Mouse (Mus musculus) right cerebral cortex, adult 18-20 months (tissue): ENCODE results near the gene Prss30.

ENCODE experiments used
- DNase-seq: peaks from one replicate; pipeline ENCODE4 v3.0.0; 2022; ENCODE audit warnings: mixed read lengths

The Prss30 gene

DNA sequence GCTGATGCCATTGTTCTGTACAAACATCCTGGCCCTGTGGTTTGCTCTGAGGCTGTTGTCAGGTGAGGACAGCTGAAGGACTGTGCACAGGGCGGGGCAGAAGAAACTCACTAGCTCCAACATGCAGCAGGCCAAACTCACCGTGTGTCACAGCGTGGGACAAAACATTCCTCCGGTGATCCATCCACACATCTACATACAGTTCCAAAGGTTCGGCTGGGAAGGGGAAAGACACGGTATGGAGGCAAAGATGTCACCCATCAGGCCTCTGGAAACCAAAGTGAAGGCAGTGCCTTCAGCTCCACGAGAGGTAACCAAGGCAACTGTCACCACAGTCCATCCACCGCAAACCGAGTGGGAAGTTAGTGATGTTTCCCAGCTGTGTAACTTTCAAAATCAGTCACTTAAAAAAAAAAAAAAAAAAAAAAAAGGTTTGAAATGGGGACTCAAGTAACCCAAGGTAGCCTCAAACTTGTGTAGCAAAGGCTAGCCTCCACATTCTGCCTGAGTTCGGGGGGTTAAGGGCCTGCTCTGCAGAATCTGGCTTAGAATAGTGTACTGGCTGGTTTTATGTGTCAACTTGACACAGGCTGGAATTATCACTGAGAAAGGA, at the start of gene Prss30:
Prss30 (minus strand) TSS at position 270 of the 613 bp plus-strand sequence.
- DNase-seq = no peak

- no peak for DNase-seq
Measured at GRCm38 (mm10) chr17:24029477-24029876, 49.1 kb upstream of the Prss30 start.

- no peak for DNase-seq
Measured at GRCm38 (mm10) chr17:24021375-24022199, 41.2 kb upstream of the Prss30 start.

- DNase-seq = no peak
Measured at GRCm38 (mm10) chr17:24020696-24021095, 40.3 kb upstream of the Prss30 start.

DNA sequence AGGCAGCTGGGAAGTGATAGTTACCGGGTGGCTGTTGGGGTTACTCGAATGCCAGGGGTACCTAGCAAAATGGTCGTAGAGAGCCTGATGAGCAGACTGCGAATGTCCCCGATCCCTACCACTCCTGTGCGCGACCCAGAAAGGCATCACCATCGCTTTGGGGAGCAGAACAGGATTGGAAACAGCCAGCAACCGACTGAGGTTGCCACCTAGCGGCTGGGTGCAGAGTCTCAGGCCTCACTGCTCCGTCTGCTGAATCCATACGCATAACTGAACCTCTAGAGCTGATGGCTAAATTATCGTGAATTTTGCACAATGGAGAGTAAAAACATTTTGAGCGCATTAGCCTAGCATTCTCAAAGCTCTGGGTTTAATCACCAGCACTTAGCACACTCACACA, 35.4 kb upstream of the Prss30 start:
- no peak for DNase-seq

GRCm38 (mm10) chr17:24014433-24014965, 34.1 kb upstream of the Prss30 start:
- no peak for DNase-seq

- no peak for DNase-seq
Measured at GRCm38 (mm10) chr17:24012921-24013320, 32.6 kb upstream of the Prss30 start.

- no peak for DNase-seq
Measured at GRCm38 (mm10) chr17:24009617-24010016, 29.3 kb upstream of the Prss30 start.

- DNase-seq = no peak
Measured at GRCm38 (mm10) chr17:24008105-24008504, 27.7 kb upstream of the Prss30 start.

DNA sequence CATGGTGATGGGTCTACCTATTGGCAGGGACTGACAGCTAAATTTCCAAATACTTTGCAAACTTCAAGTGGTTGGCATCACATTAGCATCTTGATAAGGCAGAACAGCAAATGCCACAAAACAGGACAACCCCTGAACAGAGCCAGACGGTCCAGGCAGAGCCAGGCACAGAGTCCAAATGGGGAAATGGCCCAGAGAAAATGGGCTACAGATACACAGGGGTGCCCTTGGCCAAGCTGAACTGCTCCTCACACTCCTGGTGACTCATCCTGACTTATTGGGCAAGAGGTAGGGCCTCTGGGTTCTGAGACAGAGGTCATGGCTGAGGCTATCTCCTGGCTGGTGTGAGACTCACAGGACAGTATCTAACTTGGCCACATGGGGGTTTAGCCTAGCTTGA, 27.0 kb upstream of the Prss30 start:
- DNase-seq = no peak

DNA sequence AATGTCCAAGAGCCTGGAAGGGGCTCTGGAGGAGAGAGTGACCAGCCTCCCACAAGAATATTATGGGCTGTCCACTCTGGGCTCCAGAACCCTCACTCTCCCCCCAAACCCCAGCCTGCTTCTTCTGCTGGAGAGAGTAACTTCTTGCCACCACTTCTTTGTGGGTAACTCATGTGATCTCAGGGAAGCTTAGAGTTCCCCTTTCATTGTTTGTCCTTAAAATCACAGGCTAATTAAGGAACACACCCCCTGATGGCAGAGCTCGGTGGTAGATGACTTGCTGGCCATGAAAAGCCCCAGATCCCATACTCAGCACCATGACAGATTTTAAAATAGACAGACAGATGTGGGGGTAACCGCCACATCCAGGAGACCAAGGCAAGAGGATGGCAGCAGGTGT, 26.6 kb upstream of the Prss30 start:
- DNase-seq = no peak

- no peak for DNase-seq
Measured at GRCm38 (mm10) chr17:24005049-24005448, 24.7 kb upstream of the Prss30 start.

DNA sequence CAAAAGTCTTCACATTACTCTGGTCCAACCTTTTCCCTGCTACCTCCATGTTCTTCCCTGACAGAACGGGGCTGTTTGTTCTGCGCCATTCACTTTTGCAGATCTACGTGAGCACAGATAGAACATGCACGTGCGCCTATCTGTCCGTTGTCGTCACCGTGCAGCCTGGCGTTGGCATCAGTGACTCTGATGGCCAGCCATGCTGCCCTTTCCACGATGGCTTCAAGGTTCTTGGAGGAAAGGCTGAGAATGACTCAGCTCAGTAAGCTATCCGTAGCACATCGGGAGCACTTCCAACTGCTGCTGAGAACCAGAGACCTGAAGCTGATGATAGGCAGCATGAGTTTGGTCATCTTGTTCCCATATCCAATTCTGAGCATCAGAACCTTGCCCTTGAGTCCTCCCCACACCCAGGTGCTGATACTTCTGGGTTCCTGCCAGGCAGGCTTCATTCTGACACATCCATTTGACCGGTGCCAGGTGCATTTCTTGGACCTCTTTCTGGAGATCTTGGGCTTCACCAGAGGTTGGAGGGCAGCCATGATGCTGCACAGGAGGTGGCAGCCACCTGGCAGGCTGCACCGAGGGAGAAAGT, 23.8 kb upstream of the Prss30 start:
- no peak for DNase-seq

DNA sequence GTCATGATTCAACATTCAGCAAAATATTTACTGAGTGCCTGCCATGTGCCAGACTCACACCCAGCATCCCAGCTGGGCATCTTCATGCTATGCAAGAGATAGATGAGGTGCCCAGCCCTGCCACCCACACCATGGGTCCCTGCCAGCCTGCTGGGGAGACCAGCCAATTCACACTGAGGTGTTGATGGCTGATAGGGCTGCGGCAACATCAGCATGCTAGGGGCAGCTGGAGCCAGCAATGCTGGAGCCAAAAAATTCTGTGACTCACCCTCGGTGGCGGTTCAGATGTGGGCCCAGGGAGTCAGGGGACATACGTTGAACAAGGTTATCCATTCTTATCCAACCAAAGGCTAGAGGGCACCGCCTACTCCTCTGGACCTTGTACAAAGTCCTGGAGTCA, 20.0 kb upstream of the Prss30 start:
- DNase-seq = peak; percentile 91

- DNase-seq = no peak
Measured at GRCm38 (mm10) chr17:23998383-23998782, 18.0 kb upstream of the Prss30 start.

- DNase-seq = no peak
Measured at GRCm38 (mm10) chr17:23997901-23998300, 17.5 kb upstream of the Prss30 start, which contains the start of gene Prss22. TSS of gene Prss22 (minus strand) at chr17:23998100.

- no peak for DNase-seq
Measured at GRCm38 (mm10) chr17:23995421-23995820, 15.1 kb upstream of the Prss30 start.

DNA sequence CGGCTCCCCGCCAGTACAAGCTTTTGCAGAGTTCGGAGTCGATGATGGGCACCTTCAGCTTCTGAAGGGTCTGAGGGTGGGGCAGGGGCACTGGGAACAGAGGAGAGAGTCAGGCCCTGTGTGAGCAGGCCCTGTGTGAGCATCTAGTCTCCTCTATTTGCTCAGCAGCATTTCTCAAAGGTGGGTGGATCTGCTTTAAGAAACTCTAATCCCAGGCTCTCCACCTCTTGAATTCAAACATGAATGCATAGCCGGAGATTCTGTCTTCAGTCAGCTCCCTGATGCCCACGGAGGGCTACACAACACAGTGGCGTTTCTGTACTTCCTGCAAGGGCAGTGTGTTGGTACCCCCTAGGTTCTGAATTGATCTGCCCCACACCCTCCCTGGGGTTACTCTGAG, 14.3 kb upstream of the Prss30 start:
- no peak for DNase-seq

GRCm38 (mm10) chr17:23993559-23994428, 13.4 kb upstream of the Prss30 start:
- DNase-seq = peak; percentile 93

GRCm38 (mm10) chr17:23992789-23993553, 12.6 kb upstream of the Prss30 start:
- DNase-seq = no peak

- no peak for DNase-seq
Measured at GRCm38 (mm10) chr17:23989802-23990201, 9.4 kb upstream of the Prss30 start.

- no peak for DNase-seq
Measured at GRCm38 (mm10) chr17:23984989-23985388, 4.6 kb upstream of the Prss30 start.
